Mouse (Mus musculus): ENCODE data around the gene Gpi1.

DNA sequence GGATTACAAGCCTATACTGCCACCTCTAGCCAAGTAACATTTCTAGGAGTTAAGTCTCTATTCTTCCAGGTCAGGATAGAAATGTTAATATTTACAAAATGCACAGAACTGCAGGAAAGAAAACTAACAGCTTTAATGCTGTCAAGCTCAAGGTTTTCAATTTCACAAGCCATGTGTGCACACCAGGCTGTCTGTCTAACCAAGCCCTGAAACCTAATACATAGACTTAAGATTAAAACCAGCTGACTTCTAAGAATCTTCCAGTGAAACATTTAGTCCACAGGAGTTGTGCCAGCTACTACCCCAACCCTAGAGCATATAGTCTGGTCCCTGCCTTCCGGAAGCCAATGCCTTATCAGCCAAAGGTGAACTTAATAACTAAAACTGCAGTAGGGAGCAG is 28.3 kb upstream of the Gpi1 start:
- TF ChIP-seq CTCF (IDR thresholded peaks at IDR 0.05; ENCODE audit: control insufficient read depth, insufficient read depth, low read length) (no peak), POLR2A (IDR thresholded peaks at IDR 0.05; ENCODE audit: borderline replicate concordance, control insufficient read depth, low read depth, low read length) (no peak)

All from bone marrow, adult 2 months (tissue).